Mouse (Mus musculus): ENCODE data around the gene Slc3a2. TPM values are rescaled to one million over a fixed set of nuclear protein-coding genes. Genes with fewer than 3 reads are reported as not detected.

Slc3a2 gene
- polyA plus RNA-seq, 1 experiment from 2014 or later = 77.0 TPM

- H3K9ac ChIP-seq (ENCODE audit: low read length) = peak overlapping the region; percentile 11; the same call in 1 of the 2 replicates
- no peak for ATAC-seq (ENCODE audit: low read depth)
- WGBS = 45% methylated on average over 3 of the region's 3 CpGs
These were observed 32.5 kb upstream of the Slc3a2 start for GRCm38 (mm10) chr19:8755652-8756051.

GRCm38 (mm10) chr19:8747368-8747767 is 24.2 kb upstream of the Slc3a2 start:
- Histone ChIP-seq H3K27ac (ENCODE audit: low read length) (no peak overlapping the region), H3K4me1 (replicated peaks; ENCODE audit: control insufficient read depth, insufficient read depth, low read length) (peaks cover 7% of the 10 kb centered on the region), H3K9ac (ENCODE audit: low read length) (no peak overlapping the region), H3K4me3 (ENCODE audit: low read length) (no peak overlapping the region), H3K36me3 (ENCODE audit: control insufficient read depth, insufficient read depth, low read length) (peaks cover 70% of the 10 kb centered on the region), H3K9me3 (ENCODE audit: control insufficient read depth, low read length) (no peaks in the 10 kb centered on the region), H3K4me2 (ENCODE audit: low read depth, low read length) (no peak overlapping the region), H3K27me3 (ENCODE audit: control insufficient read depth, insufficient read depth, low read depth, low read length) (no peaks in the 10 kb centered on the region)
- 70% methylated on average over 2 of the region's 2 CpGs for WGBS
- ATAC-seq (ENCODE audit: low read depth) = no peak

More at GRCm38 (mm10) chr19:8755652-8756051, 32.5 kb upstream of the Slc3a2 start:
- peaks cover 18% of the 10 kb centered on the region for H3K4me1 ChIP-seq (replicated peaks; ENCODE audit: control insufficient read depth, insufficient read depth, low read length)
- no peak overlapping the region for H3K27ac ChIP-seq (ENCODE audit: low read length)
- H3K4me2 ChIP-seq (ENCODE audit: low read depth, low read length) = peak overlapping the region; percentile 58
- H3K36me3 ChIP-seq (ENCODE audit: control insufficient read depth, insufficient read depth, low read length) = peaks cover 34% of the 10 kb centered on the region
- no peaks in the 10 kb centered on the region for H3K9me3 ChIP-seq (ENCODE audit: control insufficient read depth, low read length)
- peak overlapping the region; percentile 63; the same call in 1 of the 2 replicates for H3K4me3 ChIP-seq (ENCODE audit: low read length)
- no peaks in the 10 kb centered on the region for H3K27me3 ChIP-seq (ENCODE audit: control insufficient read depth, insufficient read depth, low read depth, low read length)

- WGBS = 94% methylated on average over 1 of the region's 1 CpGs
- H3K27me3 ChIP-seq (ENCODE audit: control insufficient read depth, insufficient read depth, low read depth, low read length) = no peaks in the 10 kb centered on the region
- no peak for ATAC-seq (ENCODE audit: low read depth)
- no peak overlapping the region for H3K4me2 ChIP-seq (ENCODE audit: low read depth, low read length)
- H3K4me1 ChIP-seq (replicated peaks; ENCODE audit: control insufficient read depth, insufficient read depth, low read length) = peaks cover 13% of the 10 kb centered on the region
- H3K9ac ChIP-seq (ENCODE audit: low read length) = no peak overlapping the region
- H3K36me3 ChIP-seq (ENCODE audit: control insufficient read depth, insufficient read depth, low read length) = peaks cover 53% of the 10 kb centered on the region
- no peak overlapping the region for H3K4me3 ChIP-seq (ENCODE audit: low read length)
- no peaks in the 10 kb centered on the region for H3K9me3 ChIP-seq (ENCODE audit: control insufficient read depth, low read length)
- H3K27ac ChIP-seq (ENCODE audit: low read length) = no peak overlapping the region
These were observed 22.2 kb upstream of the Slc3a2 start for GRCm38 (mm10) chr19:8745382-8745781.

GRCm38 (mm10) chr19:8742176-8742575 is 19.0 kb upstream of the Slc3a2 start:
- H3K4me1 ChIP-seq (replicated peaks; ENCODE audit: control insufficient read depth, insufficient read depth, low read length) = peaks cover 15% of the 10 kb centered on the region
- no peaks in the 10 kb centered on the region for H3K9me3 ChIP-seq (ENCODE audit: control insufficient read depth, low read length)
- H3K27me3 ChIP-seq (ENCODE audit: control insufficient read depth, insufficient read depth, low read depth, low read length) = no peaks in the 10 kb centered on the region
- peak overlapping the region; percentile 97 for H3K27ac ChIP-seq (ENCODE audit: low read length)
- H3K4me3 ChIP-seq (ENCODE audit: low read length) = peak overlapping the region; percentile 80
- ATAC-seq (ENCODE audit: low read depth) = no peak
- peak overlapping the region; percentile 93 for H3K9ac ChIP-seq (ENCODE audit: low read length)
- peaks cover 48% of the 10 kb centered on the region for H3K36me3 ChIP-seq (ENCODE audit: control insufficient read depth, insufficient read depth, low read length)
- WGBS = 11% methylated on average over 14 of the region's 14 CpGs
- H3K4me2 ChIP-seq (ENCODE audit: low read depth, low read length) = peak overlapping the region; percentile 61

- peaks cover 17% of the 10 kb centered on the region for H3K4me1 ChIP-seq (replicated peaks; ENCODE audit: control insufficient read depth, insufficient read depth, low read length)
- under 1% methylated on average over 36 of the region's 36 CpGs for WGBS
- peak within 1 kb of the TSS; percentile 80 for H3K4me3 ChIP-seq (ENCODE audit: low read length)
- peak; percentile 98 for ATAC-seq (ENCODE audit: low read depth)
- peak within 1 kb of the TSS; percentile 97 for H3K27ac ChIP-seq (ENCODE audit: low read length)
- H3K27me3 ChIP-seq (ENCODE audit: control insufficient read depth, insufficient read depth, low read depth, low read length) = no peaks in the 10 kb centered on the region
- H3K36me3 ChIP-seq (ENCODE audit: control insufficient read depth, insufficient read depth, low read length) = peaks cover 43% of the 10 kb centered on the region
- peak within 1 kb of the TSS; percentile 93 for H3K9ac ChIP-seq (ENCODE audit: low read length)
- H3K9me3 ChIP-seq (ENCODE audit: control insufficient read depth, low read length) = no peaks in the 10 kb centered on the region
- H3K4me2 ChIP-seq (ENCODE audit: low read depth, low read length) = peak within 1 kb of the TSS; percentile 61
These were observed 18.2 kb upstream of the Slc3a2 start, which contains the start of gene Stx5a for GRCm38 (mm10) chr19:8741243-8741869. Stx5a (plus strand) TSS chr19:8741413.

GRCm38 (mm10) chr19:8740603-8741002 is 17.4 kb upstream of the Slc3a2 start, which contains the start of gene 1700092M07Rik:
1700092M07Rik (plus strand) TSS chr19:8740718.
- ATAC-seq (ENCODE audit: low read depth) = no peak
- Histone ChIP-seq H3K4me1 (replicated peaks; ENCODE audit: control insufficient read depth, insufficient read depth, low read length) (peaks cover 17% of the 10 kb centered on the region), H3K27ac (ENCODE audit: low read length) (peak within 1 kb of the TSS; percentile 97), H3K9me3 (ENCODE audit: control insufficient read depth, low read length) (no peaks in the 10 kb centered on the region), H3K9ac (ENCODE audit: low read length) (peak within 1 kb of the TSS; percentile 93), H3K36me3 (ENCODE audit: control insufficient read depth, insufficient read depth, low read length) (peaks cover 39% of the 10 kb centered on the region), H3K4me3 (ENCODE audit: low read length) (peak within 1 kb of the TSS; percentile 80), H3K4me2 (ENCODE audit: low read depth, low read length) (peak within 1 kb of the TSS; percentile 50), H3K27me3 (ENCODE audit: control insufficient read depth, insufficient read depth, low read depth, low read length) (no peaks in the 10 kb centered on the region)
- 68% methylated on average over 14 of the region's 14 CpGs for WGBS

GRCm38 (mm10) chr19:8739646-8740045 is 16.5 kb upstream of the Slc3a2 start:
- H3K27me3 ChIP-seq (ENCODE audit: control insufficient read depth, insufficient read depth, low read depth, low read length) = no peaks in the 10 kb centered on the region
- H3K4me2 ChIP-seq (ENCODE audit: low read depth, low read length) = no peak overlapping the region
- H3K4me3 ChIP-seq (ENCODE audit: low read length) = no peak overlapping the region
- H3K4me1 ChIP-seq (replicated peaks; ENCODE audit: control insufficient read depth, insufficient read depth, low read length) = peaks cover 22% of the 10 kb centered on the region
- peaks cover 33% of the 10 kb centered on the region for H3K36me3 ChIP-seq (ENCODE audit: control insufficient read depth, insufficient read depth, low read length)
- H3K27ac ChIP-seq (ENCODE audit: low read length) = no peak overlapping the region
- no peak overlapping the region for H3K9ac ChIP-seq (ENCODE audit: low read length)
- no peak for ATAC-seq (ENCODE audit: low read depth)
- H3K9me3 ChIP-seq (ENCODE audit: control insufficient read depth, low read length) = no peaks in the 10 kb centered on the region
- WGBS = 85% methylated on average over 6 of the region's 6 CpGs

GRCm38 (mm10) chr19:8738911-8739310 is 15.7 kb upstream of the Slc3a2 start:
- no peak overlapping the region for H3K4me2 ChIP-seq (ENCODE audit: low read depth, low read length)
- no peak overlapping the region for H3K27ac ChIP-seq (ENCODE audit: low read length)
- no peaks in the 10 kb centered on the region for H3K9me3 ChIP-seq (ENCODE audit: control insufficient read depth, low read length)
- H3K4me3 ChIP-seq (ENCODE audit: low read length) = no peak overlapping the region
- peaks cover 22% of the 10 kb centered on the region for H3K4me1 ChIP-seq (replicated peaks; ENCODE audit: control insufficient read depth, insufficient read depth, low read length)
- WGBS = 85% methylated on average over 7 of the region's 7 CpGs
- no peak overlapping the region for H3K9ac ChIP-seq (ENCODE audit: low read length)
- H3K36me3 ChIP-seq (ENCODE audit: control insufficient read depth, insufficient read depth, low read length) = peaks cover 31% of the 10 kb centered on the region
- no peak for ATAC-seq (ENCODE audit: low read depth)
- no peaks in the 10 kb centered on the region for H3K27me3 ChIP-seq (ENCODE audit: control insufficient read depth, insufficient read depth, low read depth, low read length)

GRCm38 (mm10) chr19:8736160-8736467 is 12.9 kb upstream of the Slc3a2 start:
- peaks cover 15% of the 10 kb centered on the region for H3K4me1 ChIP-seq (replicated peaks; ENCODE audit: control insufficient read depth, insufficient read depth, low read length)
- peak overlapping the region; percentile 37; the same call in 1 of the 2 replicates for H3K27ac ChIP-seq (ENCODE audit: low read length)
- no peaks in the 10 kb centered on the region for H3K9me3 ChIP-seq (ENCODE audit: control insufficient read depth, low read length)
- H3K36me3 ChIP-seq (ENCODE audit: control insufficient read depth, insufficient read depth, low read length) = peaks cover 25% of the 10 kb centered on the region
- peak overlapping the region; percentile 92 for H3K4me2 ChIP-seq (ENCODE audit: low read depth, low read length)
- peak overlapping the region; percentile 91 for H3K4me3 ChIP-seq (ENCODE audit: low read length)
- 2% methylated on average over 11 of the region's 11 CpGs for WGBS
- ATAC-seq (ENCODE audit: low read depth) = no peak; the same call in 1 of the 2 replicates
- no peaks in the 10 kb centered on the region for H3K27me3 ChIP-seq (ENCODE audit: control insufficient read depth, insufficient read depth, low read depth, low read length)
- peak overlapping the region; percentile 89 for H3K9ac ChIP-seq (ENCODE audit: low read length)
